ENCODE assay signal across 28 mouse cellular contexts in genomic region chr9:98837537-98838074, GRCm38 (mm10). TPM values are rescaled to one million over a fixed set of nuclear protein-coding genes. Genes with fewer than 3 reads are reported as not detected.
"Had no signal": no experiment of that assay in that cellular context is flagged by ENCODE, and none has a peak within 500 bp of the region (broad histone marks: within the 10 kb centered on the region; RNA-seq: fewer than 3 reads in every experiment).

No protein-coding gene starts in this region.

- DNase-seq: gastrocnemius, adult 2 months; gastrocnemius, postnatal 10 days; gastrocnemius, postnatal 25 days; heart, adult 18-20 months; heart, postnatal 10 days; heart, postnatal 4 days; kidney, adult 18-20 months; kidney, postnatal 10 days; liver had no signal

- H3K9me3 ChIP-seq: heart, embryonic 10.5 days; hindbrain, embryonic 12.5 days; intestine, embryonic 15.5 days; limb, embryonic 10.5 days had no signal

- H3K27me3 ChIP-seq: hindbrain, embryonic 12.5 days; intestine, embryonic 15.5 days had no signal

- H3K36me3 ChIP-seq: heart, embryonic 10.5 days; heart, embryonic 12.5 days; hindbrain, embryonic 10.5 days; hindbrain, embryonic 12.5 days; intestine, embryonic 15.5 days; limb, embryonic 10.5 days; limb, embryonic 12.5 days had no signal

- H3K9ac ChIP-seq: heart, embryonic 12.5 days; hindbrain, embryonic 12.5 days; hindbrain, embryonic 14.5 days; intestine, embryonic 15.5 days; limb, embryonic 12.5 days had no signal

- H3K4me1 ChIP-seq: heart, embryonic 12.5 days; hindbrain, embryonic 12.5 days; intestine, embryonic 15.5 days; limb, embryonic 12.5 days had no signal

- H3K27ac ChIP-seq: gastrocnemius, adult 2 months; heart, embryonic 10.5 days; hindbrain, embryonic 10.5 days; hindbrain, embryonic 12.5 days; hindbrain, embryonic 14.5 days; intestine, embryonic 15.5 days; layer of hippocampus, adult 2 months; left cerebral cortex, adult 2 months; limb, embryonic 10.5 days; limb, embryonic 12.5 days had no signal

- H3K4me3 ChIP-seq: gastrocnemius, adult 2 months; heart, embryonic 10.5 days; heart, embryonic 12.5 days; hindbrain, embryonic 10.5 days; hindbrain, embryonic 12.5 days; intestine, embryonic 15.5 days; layer of hippocampus, adult 2 months; left cerebral cortex, adult 2 months; limb, embryonic 10.5 days; limb, embryonic 12.5 days had no signal

- ATAC-seq: forebrain, embryonic 16.5 days; hindbrain, embryonic 16.5 days; inflammation-experienced regulatory T-cells, adult 6 months; intestine, embryonic 15.5 days; intestine, postnatal 0 days had no signal

- H3K4me2 ChIP-seq: heart, embryonic 12.5 days; hindbrain, embryonic 12.5 days; hindbrain, embryonic 14.5 days; intestine, embryonic 15.5 days; limb, embryonic 12.5 days; liver, embryonic 11.5 days had no signal

RNA-seq across cellular contexts. Expression of gene Prr23a1, which starts 4.7 kb away (rescaled TPM):
- polyA plus RNA-seq: forebrain, embryonic 16.5 days; frontal cortex, adult 2 months; heart, embryonic 10.5 days; heart, embryonic 12.5 days; heart, embryonic 14.5 days; heart, embryonic 16.5 days; hindbrain, embryonic 10.5 days; hindbrain, embryonic 12.5 days; inflammation-experienced regulatory T-cells, adult 6 months; intestine, embryonic 15.5 days; intestine, postnatal 0 days; limb, embryonic 10.5 days; limb, embryonic 12.5 days; limb, embryonic 14.5 days; liver, embryonic 11.5 days had no signal

RNA-seq across cellular contexts. Expression of gene Prr23a2, which starts 18.7 kb away (rescaled TPM):
- polyA plus RNA-seq: forebrain, embryonic 16.5 days; frontal cortex, adult 2 months; heart, embryonic 10.5 days; heart, embryonic 12.5 days; heart, embryonic 14.5 days; heart, embryonic 16.5 days; hindbrain, embryonic 10.5 days; hindbrain, embryonic 12.5 days; hindbrain, embryonic 14.5 days; hindbrain, embryonic 16.5 days; inflammation-experienced regulatory T-cells, adult 6 months; intestine, embryonic 15.5 days; intestine, postnatal 0 days; limb, embryonic 10.5 days; limb, embryonic 12.5 days; limb, embryonic 14.5 days; liver, embryonic 11.5 days had no signal

RNA-seq across cellular contexts. Expression of gene Prr23a3, which starts 27.0 kb away (rescaled TPM):
- polyA plus RNA-seq: forebrain, embryonic 16.5 days; frontal cortex, adult 2 months; heart, embryonic 14.5 days; heart, embryonic 16.5 days; hindbrain, embryonic 10.5 days; hindbrain, embryonic 12.5 days; hindbrain, embryonic 14.5 days; inflammation-experienced regulatory T-cells, adult 6 months; intestine, embryonic 15.5 days; intestine, postnatal 0 days; limb, embryonic 12.5 days; limb, embryonic 14.5 days; liver, embryonic 11.5 days had no signal
